Mouse (Mus musculus) lung, postnatal 25 days (tissue): Measurements from ENCODE around the gene Rad54l2.

ENCODE experiments used
- DNase-seq: peaks from one replicate; pipeline ENCODE4 v3.0.0; 2022; ENCODE audit warnings: low spot score

The Rad54l2 gene

DNA sequence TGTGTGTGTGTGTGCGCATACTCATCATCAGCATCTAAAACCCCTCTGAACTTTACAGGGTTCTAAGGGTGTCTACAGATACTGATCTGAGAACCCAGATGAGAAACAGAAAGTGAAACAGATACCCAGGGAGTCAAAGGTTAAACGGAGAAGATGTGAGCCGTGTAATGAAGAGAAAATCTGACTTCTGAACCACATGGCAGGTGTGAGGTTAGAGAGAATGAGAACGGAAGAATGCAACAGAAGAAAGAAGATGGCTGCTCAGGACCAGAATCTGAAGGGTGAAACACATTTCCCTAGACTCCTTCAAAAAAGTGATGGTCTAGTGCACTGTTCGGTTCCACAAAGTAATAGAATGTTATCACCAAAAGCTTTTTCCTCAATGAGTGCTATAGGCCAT lies 36.9 kb downstream of the Rad54l2 start:
- DNase-seq, result no peak

DNA sequence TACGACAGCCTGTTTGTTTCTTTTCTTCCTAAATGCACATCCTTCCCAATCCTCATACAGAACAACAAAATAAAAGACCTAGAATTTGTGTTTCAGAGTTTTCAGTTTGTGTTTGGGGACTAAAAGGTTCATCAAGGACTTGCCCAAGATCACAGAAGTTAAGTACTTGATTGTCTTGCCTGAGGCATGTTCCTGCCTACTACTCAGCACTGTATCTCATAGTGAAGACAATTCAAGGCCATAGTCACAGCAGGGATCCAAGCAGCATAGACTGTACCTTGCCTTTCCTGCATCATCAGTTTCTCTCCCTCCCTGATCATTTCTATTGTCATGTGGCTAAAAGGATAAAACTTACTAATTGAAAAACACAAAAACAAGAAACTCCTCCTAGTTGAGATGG lies 49.0 kb downstream of the Rad54l2 start:
- no peak for DNase-seq

DNA sequence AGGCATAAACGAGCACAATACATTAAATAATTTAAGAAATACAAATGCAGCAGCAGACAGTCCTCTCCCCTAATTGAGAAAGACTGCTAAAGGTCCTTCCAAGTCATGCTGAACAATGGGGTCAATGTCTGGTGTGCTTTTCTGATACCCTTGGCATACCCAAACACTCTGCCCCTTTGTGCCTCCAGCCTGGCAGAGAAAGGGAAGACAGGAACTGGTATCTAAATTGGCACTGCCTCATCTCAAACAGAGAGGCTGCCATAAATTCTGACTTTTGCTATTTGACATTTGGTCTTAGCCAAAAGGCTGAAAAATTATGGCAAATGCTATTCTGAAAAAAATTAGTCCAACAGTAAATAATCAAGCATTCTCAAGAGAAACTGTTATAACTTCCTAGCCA lies 49.9 kb downstream of the Rad54l2 start:
- DNase-seq, result no peak

- DNase-seq, result no peak
Measured at GRCm38 (mm10) chr9:106738199-106738985, 50.6 kb downstream of the Rad54l2 start.

DNA sequence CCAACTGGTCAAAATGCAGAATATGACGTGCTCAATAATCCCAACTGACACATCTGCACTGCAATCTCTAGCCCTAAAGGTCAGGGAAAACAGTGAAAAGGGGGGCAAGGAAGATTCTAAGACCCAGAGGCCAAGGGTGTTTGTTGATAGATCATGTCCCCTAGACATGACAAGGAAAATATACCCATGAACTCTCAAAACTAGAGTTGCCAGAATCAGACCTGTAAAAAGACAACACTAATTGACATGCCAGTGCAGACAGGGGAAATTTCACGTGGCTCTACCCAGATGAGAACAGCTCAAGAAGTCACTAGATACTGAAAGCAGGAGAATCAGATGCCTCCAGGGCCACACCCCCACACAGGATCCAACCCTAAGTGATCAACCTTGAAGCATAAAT lies 55.3 kb downstream of the Rad54l2 start:
- no peak for DNase-seq

GRCm38 (mm10) chr9:106729416-106729815 lies 59.6 kb downstream of the Rad54l2 start:
- no peak for DNase-seq

- no peak for DNase-seq
Measured at GRCm38 (mm10) chr9:106726891-106727290, 62.1 kb downstream of the Rad54l2 start.

DNA sequence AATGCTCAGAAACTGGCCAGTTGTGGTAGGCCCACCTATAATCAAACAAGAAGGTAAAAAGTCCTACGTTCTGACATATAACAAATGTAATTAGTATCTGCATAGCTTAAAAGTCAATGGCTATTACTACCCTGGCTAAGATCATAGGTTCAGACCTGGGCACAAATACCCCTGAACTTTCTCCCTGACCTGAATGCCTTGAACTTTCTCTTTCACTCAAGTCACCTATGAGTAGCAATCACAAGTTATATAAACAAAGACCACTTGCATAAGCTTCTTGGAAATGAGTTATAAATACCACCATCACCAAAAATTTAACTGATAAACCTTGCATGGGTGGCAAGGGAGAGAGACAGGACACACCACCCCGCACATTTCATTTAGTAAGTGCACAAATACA lies 63.6 kb downstream of the Rad54l2 start:
- DNase-seq, result no peak

GRCm38 (mm10) chr9:106724864-106725263 lies 64.1 kb downstream of the Rad54l2 start:
- no peak for DNase-seq

DNA sequence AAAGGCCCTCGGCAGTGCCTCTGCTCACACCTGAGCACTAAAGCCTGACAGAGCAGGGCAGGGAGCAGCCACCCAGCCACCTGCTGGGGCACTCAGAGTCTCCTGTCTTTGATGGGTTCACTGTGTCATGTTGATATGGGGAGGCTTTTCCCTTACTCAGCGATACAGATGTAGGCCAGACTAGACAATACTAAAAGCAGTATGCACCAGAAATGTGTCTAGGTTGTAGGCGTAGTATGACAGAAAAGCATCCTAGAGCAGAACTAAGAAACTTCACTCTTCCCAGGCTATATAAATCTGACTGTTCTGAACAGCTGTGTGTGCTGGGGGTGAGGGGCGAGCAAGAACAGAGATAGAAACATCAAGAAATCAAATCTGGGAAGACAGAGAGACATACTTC lies 72.3 kb downstream of the Rad54l2 start:
- no peak for DNase-seq

DNA sequence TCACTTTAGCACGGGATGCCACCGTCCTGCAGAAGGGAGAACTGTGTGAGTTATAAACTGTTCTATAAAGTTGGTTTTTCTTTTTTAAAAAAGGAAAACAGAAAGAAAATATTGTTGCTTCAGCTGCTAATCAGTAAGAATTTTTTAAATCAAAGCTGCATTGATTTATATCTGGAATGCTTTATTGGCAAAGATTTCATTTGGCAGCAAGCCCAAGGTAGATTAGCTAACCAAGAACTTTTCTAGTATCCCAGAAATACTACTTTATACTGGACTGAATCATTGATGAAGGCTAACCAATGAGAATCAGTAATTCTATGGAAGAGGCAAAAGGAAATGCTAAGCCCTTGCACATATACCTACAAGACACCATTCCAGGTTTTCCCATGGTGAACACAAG lies 72.8 kb downstream of the Rad54l2 start:
- DNase-seq, result no peak

DNA sequence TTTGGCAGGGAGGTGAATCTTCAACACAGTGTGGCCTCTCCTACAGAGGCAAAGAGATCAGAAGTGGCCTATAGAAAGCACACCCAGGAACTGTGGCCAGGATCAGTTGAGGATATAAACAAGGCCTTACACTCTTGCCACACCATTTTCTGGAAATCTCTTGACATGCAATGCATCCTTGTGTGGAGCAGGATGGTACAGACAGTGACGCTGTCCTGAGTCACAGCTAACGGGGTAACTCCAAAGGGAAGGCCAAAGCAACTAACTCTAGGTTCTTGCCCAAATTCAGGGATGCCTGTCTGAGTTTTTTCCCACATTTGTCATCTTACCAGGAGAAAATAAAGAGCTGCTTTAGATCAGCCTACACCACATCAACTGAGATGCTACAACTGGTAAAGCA lies 76.5 kb downstream of the Rad54l2 start:
- DNase-seq, result no peak

DNA sequence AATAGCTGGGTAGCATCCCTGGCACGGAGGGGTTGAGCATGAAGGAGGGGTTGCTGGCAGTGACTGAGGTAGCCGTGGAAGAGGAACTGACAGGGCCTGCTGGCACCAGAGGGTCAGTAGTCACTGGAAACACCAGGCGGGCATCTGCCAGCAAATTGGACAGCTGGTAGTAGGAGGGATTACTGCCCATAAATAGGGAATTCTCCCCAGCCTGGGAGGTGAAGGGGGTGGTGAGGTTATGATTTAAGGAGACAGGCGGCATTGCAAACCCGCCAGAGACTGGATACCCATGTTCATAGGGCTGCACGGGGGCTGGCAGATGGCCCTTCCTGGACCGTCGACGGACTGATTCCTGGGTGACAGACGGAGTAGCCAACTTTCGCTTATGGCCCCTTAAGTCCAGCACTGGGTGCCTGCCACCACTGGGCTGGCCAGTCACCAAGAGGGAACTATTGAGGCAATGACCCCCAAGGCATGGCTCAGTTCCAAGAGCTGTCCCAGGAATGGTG lies 96.0 kb downstream of the Rad54l2 start:
- DNase-seq, result no peak

DNA sequence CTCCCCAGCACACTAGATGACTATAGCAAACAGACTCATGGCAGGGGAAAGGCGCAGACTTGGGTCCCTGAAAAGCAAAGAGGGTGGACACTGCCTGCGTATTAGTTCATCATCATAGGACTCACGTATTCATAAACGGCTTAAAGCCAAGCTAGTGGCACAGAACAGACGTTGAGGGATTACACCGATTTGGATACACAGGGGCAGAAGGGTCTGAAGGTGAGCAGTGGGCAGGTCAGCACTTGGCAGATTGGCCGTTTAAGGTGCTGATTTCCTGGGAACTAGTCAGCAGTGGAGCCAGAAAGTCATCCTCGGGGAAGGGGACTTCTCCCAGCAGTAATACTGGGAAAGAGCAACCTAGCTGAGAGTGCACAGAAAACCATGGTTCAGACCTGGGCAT lies 100.2 kb downstream of the Rad54l2 start:
- no peak for DNase-seq

GRCm38 (mm10) chr9:106686983-106687650 lies 101.9 kb downstream of the Rad54l2 start:
- DNase-seq, result peak; percentile 79

- peak; percentile 89 for DNase-seq
Measured at GRCm38 (mm10) chr9:106685249-106686101, 103.5 kb downstream of the Rad54l2 start, which contains the start of gene Tex264. Gene Tex264, minus strand, starts transcription at chr9:106685927.

DNA sequence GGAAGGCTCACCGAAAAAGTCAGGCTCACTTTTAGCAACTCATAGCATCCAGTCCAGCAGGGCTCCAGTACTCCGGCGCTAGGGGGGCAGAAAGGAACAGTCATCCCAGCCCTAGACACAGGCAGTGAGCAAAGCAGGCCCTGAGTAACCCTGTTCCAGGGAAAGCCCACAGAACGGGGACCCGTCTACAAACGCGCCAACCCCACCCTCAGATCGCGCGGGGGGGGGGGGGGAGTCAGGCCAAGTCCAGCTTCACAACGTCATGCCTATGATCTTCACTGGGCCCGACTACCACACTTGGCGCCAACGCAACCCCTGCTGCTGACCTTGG lies 104.1 kb downstream of the Rad54l2 start:
- no peak for DNase-seq

GRCm38 (mm10) chr9:106684093-106684872 lies 104.7 kb downstream of the Rad54l2 start:
- DNase-seq, result no peak

GRCm38 (mm10) chr9:106681026-106681425 lies 108.0 kb downstream of the Rad54l2 start:
- no peak for DNase-seq

DNA sequence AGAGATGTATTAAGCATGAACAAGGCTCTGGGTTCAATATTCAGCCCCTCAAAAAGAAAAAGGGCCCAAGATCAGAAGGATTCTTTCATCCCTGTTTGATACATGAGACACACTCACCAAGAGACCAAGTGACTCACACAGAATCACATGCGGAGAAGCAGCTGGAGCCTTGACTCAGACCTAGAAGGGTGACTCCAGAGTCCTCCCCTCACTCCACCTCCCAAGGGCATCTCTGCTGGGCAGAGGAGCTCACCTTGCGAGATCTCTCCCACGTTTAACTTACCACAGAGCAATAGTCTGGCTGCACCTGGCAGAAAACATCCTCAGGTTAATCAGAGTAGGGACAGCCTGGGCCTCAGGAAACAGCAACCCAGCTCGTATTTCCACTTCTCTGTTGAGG lies 110.8 kb downstream of the Rad54l2 start:
- DNase-seq, result no peak

DNA sequence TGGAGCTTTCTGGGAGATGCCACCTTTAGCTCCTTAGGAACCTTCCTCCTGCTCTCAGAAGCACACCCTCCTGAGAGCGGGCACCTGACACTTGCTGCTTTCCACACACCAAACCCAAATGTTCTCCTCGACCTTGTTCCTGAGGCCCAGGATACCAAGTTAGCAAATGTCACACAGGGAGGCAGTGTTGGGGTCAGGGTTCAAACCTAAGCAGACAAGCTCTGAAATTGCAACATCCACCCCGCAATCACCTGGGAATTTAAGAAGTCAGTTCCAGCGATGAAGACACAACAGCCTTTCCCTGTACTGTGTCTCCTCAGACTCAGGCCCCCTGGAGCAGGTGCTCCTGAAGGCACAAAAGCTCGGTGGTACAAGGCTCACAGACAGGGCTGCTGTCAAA lies 111.3 kb downstream of the Rad54l2 start:
- no peak for DNase-seq

DNA sequence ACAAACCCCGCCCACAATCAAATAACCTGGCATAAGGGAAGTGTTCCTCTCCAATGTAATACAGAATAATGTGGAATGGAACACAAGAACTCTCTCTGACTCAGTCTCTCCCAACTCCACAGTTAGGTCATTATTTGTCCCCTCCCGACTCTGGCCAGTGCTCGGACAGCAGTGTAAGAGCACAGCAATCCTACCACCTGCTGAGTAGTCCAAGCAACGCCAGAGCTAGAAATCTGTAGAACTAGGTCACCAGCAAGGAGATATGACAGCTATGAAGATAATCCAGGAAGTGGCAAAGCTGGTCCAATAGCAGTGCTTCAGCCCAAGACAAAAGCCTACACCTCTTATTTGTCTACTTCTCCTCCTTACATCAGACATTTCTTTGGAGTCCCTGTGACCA lies 112.4 kb downstream of the Rad54l2 start:
- DNase-seq, result no peak
